In the genomic region with DNA sequence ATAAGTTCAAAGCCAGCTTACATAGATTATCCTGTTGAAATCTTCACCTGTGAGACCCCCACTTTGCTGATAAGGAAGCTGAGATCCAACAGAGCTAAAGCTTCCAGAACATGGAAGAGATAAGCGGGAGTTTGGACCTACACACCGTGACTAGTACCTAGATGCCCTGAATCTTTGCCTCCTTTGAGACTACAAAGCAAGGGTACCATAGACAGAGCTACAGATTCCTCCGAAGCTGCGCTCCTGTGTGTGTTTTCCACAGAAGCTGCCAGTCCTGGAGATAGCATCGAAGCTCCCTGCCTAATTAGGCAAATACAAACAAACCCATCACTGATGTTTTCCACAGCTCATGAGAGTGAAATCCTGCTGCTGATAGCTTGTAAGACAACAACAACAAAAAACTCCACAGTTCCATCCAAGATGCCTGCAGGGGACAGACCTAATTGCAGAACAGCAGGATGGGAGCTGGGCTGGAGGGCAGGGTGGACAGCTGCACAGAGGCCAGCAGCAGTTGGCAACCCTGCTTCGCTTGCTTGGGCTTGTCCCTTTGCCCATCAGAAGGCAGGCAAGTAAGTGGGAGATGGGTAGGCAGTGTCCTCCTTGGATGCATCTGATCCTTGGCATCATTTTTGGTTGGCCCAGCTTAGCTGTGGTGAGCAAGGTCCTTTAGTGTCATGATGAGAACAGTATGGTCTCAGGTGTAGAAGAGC, we compare ENCODE assay signal across 24 mouse cellular contexts.
"Had no signal": no experiment of that assay in that cellular context is flagged by ENCODE, and none has a peak within 500 bp of the region (broad histone marks: within the 10 kb centered on the region; RNA-seq: fewer than 3 reads in every experiment).

No protein-coding gene starts in this region.

- DNase-seq: kidney, adult 8-10 months; kidney, postnatal 10 days; kidney, postnatal 36 days; liver; lung, adult 18-20 months; lung, postnatal 14 days; lung, postnatal 4 days; midbrain, embryonic 14.5 days; right cerebral cortex, adult 18-20 months; right cerebral cortex, postnatal 14 days; right cerebral cortex, postnatal 4 days; thymus, adult 2 months; thymus, postnatal 14 days; thymus, postnatal 4 days had no signal

- H3K9me3 ChIP-seq: kidney, embryonic 15.5 days; limb, embryonic 10.5 days; limb, embryonic 13.5 days; liver, embryonic 12.5 days; liver, embryonic 15.5 days; lung, embryonic 15.5 days; neural tube, embryonic 12.5 days; neural tube, embryonic 15.5 days had no signal

- H3K4me1 ChIP-seq: kidney, embryonic 15.5 days; liver, embryonic 12.5 days; liver, embryonic 15.5 days had no signal

- H3K27ac ChIP-seq: kidney, embryonic 15.5 days; left cerebral cortex, adult 2 months; limb, embryonic 10.5 days; limb, embryonic 13.5 days; liver, embryonic 12.5 days; liver, embryonic 15.5 days; lung, embryonic 15.5 days; neural tube, embryonic 12.5 days; neural tube, embryonic 15.5 days; stomach, postnatal 0 days had no signal

- H3K36me3 ChIP-seq: kidney, embryonic 15.5 days; limb, embryonic 10.5 days; limb, embryonic 13.5 days; liver, embryonic 12.5 days; liver, embryonic 15.5 days; lung, embryonic 15.5 days; neural tube, embryonic 12.5 days; neural tube, embryonic 15.5 days had no signal

- H3K9ac ChIP-seq: kidney, embryonic 15.5 days; limb, embryonic 13.5 days; liver, embryonic 12.5 days; liver, embryonic 15.5 days; lung, embryonic 15.5 days; neural tube, embryonic 12.5 days; neural tube, embryonic 15.5 days had no signal

- H3K4me3 ChIP-seq: kidney, embryonic 15.5 days; left cerebral cortex, adult 2 months; limb, embryonic 10.5 days; limb, embryonic 13.5 days; liver, embryonic 12.5 days; liver, embryonic 15.5 days; lung, embryonic 15.5 days; neural tube, embryonic 12.5 days; neural tube, embryonic 15.5 days had no signal
